Mouse (Mus musculus) heart, adult 2 months (tissue): ENCODE data around the gene Thap8.

Source experiments
- CTCF ChIP-seq: fragments of 200-600 bp; IDR thresholded peaks from 2 replicates; pipeline ENCODE4 v1.8.1; 2022; ENCODE audit warnings: antibody characterized with exemption, mild to moderate bottlenecking, moderate library complexity
- POLR2A ChIP-seq: fragments of 200-500 bp; IDR thresholded peaks from 2 replicates; pipeline ENCODE4 v1.6.1; 2011; ENCODE audit warnings: mild to moderate bottlenecking, low read depth, low read length, control low read depth; ENCODE audit not compliant: insufficient read depth

DNA sequence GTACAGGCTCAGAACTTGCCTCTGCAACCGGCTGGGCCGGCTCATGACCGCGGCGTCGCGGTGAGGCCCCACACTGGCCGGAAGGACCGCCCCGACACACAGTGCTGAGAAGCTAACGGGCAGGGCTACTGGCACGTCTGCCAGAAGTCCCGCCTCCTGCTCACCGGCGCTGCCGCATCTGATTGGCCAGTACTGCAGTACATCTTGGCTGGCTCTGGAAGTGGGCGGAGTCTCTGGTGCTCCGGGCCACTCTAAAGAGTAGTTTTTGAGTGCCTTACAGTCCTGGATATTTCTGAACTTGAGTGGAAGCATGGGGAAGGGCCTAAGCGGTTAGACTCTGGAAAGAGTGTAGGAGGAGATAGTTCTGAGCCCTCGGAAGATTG, 42.4 kb downstream of the Thap8 start:
- TF ChIP-seq POLR2A (peak; percentile 81), CTCF (no peak)
